Mouse (Mus musculus) ES-E14 (cell line): ENCODE data around the gene Lclat1.

Source experiments
- CHD2 ChIP-seq: IDR thresholded peaks from 2 replicates; pipeline ENCODE4 v1.6.1; 2014; ENCODE audit warnings: mild to moderate bottlenecking, low read depth, low read length, inconsistent platforms
- HCFC1 ChIP-seq: IDR thresholded peaks from 2 replicates; pipeline ENCODE4 v1.6.1; 2012; ENCODE audit warnings: low read length, inconsistent platforms, borderline replicate concordance; ENCODE audit not compliant: insufficient read depth
- MAFK ChIP-seq: IDR thresholded peaks from 2 replicates; pipeline ENCODE4 v1.6.1; 2014; ENCODE audit warnings: mild to moderate bottlenecking, low read depth, low read length, inconsistent platforms; ENCODE audit not compliant: insufficient read depth
- ZC3H11A ChIP-seq: IDR thresholded peaks from 2 replicates; pipeline ENCODE4 v1.6.1; 2012; ENCODE audit warnings: low read depth, mild to moderate bottlenecking, inconsistent platforms, low read length, borderline replicate concordance
- ZNF384 ChIP-seq: IDR thresholded peaks from 2 replicates; pipeline ENCODE4 v1.6.1; 2012; ENCODE audit warnings: low read depth, low read length, inconsistent platforms

- TF ChIP-seq HCFC1 (no peak), MAFK (no peak), CHD2 (no peak), ZC3H11A (no peak), ZNF384 (no peak)
Measured at GRCm38 (mm10) chr17:73075238-73075890, 32.4 kb upstream of the Lclat1 start.
